Mouse (Mus musculus): Measurements from ENCODE around the gene Ccdc171.

- TF ChIP-seq CTCF (IDR thresholded peaks at IDR 0.05; ENCODE audit: control insufficient read depth, insufficient read depth, low read length) (no peak), POLR2A (IDR thresholded peaks at IDR 0.05; ENCODE audit: borderline replicate concordance, control insufficient read depth, low read depth, low read length) (no peak)
Observed at GRCm38 (mm10) chr4:83525690-83526055, 328 bp downstream of the Ccdc171 start.
